Mouse (Mus musculus): ENCODE data around the gene Snorc.
"Not testable (repeated sequence)": the region's sequence is repeated elsewhere in the genome, so short reads cannot be mapped to it uniquely, and the experiment has no call there.

Snorc gene

DNA sequence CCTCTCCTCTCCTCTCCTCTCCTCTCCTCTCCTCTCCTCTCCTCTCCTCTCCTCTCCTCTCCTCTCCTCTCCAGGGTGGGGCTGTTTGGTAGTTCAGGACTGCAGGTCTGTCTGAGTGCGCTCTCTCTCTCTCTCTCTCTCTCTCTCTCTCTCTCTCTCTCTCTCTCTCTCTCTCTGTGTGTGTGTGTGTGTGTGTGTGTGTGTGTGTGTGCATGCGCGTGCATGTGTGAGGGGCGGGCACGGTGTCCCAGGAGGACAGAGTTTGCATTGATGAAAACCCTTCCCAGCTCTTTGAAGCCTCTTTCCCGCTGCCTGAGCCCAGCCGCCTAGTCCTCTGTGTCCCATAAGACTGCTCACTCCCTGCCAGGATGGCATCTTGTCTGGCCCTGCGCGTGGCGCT lies at the start of gene Snorc:
Snorc (plus strand) TSS at position 301 of the 400 bp plus-strand sequence.
- DNase-seq, result peak; percentile 8

GRCm38 (mm10) chr1:87435125-87435524 lies 34.9 kb upstream of the Snorc start:
- no peak for DNase-seq

- no peak for DNase-seq
These were observed 33.5 kb upstream of the Snorc start for GRCm38 (mm10) chr1:87436583-87436982.

GRCm38 (mm10) chr1:87447183-87448104 lies 22.6 kb upstream of the Snorc start:
- DNase-seq, result peak; percentile 75

DNA sequence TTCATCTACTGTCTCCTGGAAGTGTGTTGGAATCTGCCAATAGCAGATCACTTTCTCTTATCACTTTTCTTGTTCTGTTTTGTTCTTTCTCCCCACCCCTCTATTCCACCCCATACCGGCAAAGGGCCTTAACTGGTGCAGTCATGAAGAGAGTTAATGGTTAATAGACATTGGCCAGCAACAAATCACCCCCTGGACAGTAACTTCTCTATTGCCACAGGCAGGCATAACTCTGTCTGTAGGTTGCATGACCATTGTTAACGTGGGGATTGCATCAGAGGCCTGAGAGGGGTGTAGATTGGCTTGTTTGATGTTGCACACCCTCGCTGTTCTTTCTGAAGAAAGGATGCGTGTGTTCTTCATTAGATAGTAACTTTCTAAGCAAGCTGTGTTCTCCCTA lies 20.6 kb upstream of the Snorc start:
- DNase-seq, result no peak

DNA sequence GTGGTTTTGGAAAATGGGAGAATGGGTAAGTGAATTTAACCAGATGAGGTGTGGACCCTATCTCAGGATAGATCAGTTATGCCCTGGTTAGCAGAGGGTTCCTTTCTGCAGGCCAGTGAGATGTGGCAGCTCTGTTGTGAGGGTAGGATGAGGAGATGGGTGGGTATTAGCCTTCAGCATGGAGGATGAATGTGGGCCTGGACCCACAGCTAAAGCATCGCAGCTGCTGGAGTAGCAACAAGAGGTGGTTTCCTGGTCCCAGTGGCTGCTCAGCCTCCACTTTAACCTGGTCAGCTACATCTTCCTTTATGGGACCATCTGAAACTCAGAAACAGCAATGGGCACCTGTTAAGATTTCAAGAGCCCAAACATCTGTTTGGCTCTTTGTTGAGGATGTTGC lies 13.6 kb upstream of the Snorc start:
- DNase-seq, result no peak

GRCm38 (mm10) chr1:87458045-87458444 lies 12.0 kb upstream of the Snorc start:
- no peak for DNase-seq

- DNase-seq, result not testable (repeated sequence)
These were observed 10.2 kb upstream of the Snorc start for GRCm38 (mm10) chr1:87459856-87460255.

DNA sequence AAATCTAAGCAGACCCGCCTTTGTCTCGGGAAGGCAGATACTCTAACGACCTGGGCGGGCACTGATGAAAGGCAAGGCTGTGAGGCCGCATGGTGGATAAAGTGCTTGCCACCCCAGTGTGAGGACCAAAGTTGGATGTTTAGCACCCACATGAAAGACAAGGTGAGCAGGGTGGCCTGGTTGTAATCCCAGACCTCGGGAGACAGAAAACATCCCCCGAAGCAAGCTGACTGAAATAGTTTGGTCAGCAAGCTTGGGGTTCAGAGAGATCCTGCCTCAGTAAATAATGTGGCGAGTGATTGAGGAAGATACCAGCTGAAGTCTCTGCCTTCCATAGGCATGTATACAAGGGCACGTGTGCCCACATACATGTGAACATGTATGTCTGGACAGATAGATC lies 2.6 kb upstream of the Snorc start:
- DNase-seq, result no peak

- DNase-seq, result no peak
These were observed 1.8 kb upstream of the Snorc start for GRCm38 (mm10) chr1:87468321-87468720.

DNA sequence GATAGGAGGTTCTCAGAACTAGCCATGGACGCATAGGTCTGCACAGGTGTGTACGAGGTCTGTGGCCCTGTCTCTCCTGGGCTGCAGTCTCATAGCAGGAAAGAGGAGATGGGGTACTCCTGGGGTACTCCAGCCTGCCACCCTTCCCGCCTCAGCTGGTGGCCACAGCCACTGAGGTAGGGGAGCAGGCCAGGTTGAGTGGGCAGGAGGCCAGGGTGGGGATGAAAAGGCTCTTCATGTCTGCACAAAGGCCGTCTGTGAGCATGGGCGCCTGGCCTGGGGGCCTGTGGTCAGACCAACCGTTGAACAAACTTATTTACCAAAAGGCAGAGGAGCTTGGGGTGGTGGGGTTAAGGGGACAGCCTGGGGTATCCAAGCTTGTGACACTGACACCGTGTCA lies 1.8 kb downstream of the Snorc start:
- DNase-seq, result no peak

GRCm38 (mm10) chr1:87472576-87472975 lies 2.5 kb downstream of the Snorc start:
- DNase-seq, result no peak

GRCm38 (mm10) chr1:87475076-87475895 lies 5.2 kb downstream of the Snorc start:
- DNase-seq, result peak; percentile 44

GRCm38 (mm10) chr1:87482546-87482945 lies 12.5 kb downstream of the Snorc start:
- no peak for DNase-seq

GRCm38 (mm10) chr1:87486386-87486785 lies 16.3 kb downstream of the Snorc start:
- DNase-seq, result no peak

- no peak for DNase-seq
These were observed 22.2 kb downstream of the Snorc start for GRCm38 (mm10) chr1:87492285-87492684.

- no peak for DNase-seq
These were observed 23.5 kb downstream of the Snorc start for GRCm38 (mm10) chr1:87493542-87493941.

DNA sequence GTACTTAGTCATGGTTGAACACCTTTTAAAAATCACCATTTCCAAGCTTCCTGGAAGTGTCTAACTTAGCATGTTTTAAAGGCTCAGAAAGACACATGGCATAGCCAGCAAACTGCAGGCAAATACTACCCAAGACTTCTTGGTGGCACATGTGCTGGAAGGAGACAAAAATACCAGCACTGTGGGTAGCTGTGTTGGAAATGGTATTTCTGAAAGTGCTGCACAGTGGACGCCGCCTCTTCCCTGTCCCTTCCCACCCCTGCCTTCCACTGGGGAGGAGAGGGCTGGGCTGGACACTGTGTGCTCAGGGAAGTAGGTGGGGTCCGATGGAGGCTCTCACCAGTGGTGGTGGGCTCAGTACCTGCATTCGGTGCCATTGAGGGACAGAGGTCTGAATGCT lies 35.5 kb downstream of the Snorc start:
- DNase-seq, result no peak

- DNase-seq, result no peak
These were observed 37.8 kb downstream of the Snorc start for GRCm38 (mm10) chr1:87507857-87508256.

DNA sequence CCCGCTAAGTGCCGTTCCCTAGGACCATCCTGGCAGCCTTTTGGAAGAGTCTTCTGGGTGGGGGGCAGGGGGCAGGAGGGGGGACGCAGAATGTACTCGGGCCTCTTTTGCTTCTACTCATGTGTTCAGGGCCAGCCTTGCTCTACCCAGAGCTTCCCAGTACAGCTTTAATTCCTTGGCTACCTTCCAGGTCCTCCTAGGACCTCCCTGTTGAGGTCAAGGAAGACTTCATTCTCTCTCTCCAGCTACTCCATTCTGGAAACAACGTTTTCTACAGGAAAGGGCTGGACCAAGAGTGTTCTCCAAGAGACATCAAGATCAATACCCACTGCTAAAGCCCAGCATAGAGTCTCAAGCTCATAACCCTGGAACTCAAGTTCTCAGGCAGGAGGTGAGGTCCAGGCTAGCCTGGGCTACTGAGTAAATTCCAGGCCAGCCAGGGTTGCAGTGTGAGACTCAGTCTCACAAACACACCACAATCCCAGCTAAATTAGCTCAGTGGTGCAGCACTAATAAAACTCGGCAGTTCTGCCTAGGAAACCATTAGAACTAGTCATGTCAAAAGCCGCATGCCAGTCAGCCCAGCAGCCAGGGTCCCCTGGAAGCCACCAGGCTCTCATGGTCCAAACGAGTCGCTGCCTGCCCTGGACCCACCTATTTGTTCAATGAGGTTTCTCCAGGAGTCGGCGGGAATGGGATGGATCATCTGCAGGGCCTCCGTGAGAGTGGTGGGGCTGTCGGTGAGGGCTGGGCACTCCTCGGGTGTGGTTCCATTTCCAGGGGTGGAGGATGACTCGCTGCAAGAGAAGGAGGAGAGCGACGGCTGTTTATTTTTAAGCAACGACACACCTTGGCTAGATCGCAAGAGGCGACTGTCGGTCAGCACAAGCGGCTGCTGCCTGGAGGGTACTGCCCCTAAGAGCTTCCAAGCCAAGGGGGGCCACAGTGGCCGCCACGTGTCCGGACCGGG lies 38.8 kb downstream of the Snorc start:
- peak; percentile 7 for DNase-seq

GRCm38 (mm10) chr1:87509561-87510165 lies 39.6 kb downstream of the Snorc start, which contains the start of gene Neu2:
Gene Neu2, plus strand, starts transcription at chr1:87509889.
- DNase-seq, result peak; percentile 33

DNA sequence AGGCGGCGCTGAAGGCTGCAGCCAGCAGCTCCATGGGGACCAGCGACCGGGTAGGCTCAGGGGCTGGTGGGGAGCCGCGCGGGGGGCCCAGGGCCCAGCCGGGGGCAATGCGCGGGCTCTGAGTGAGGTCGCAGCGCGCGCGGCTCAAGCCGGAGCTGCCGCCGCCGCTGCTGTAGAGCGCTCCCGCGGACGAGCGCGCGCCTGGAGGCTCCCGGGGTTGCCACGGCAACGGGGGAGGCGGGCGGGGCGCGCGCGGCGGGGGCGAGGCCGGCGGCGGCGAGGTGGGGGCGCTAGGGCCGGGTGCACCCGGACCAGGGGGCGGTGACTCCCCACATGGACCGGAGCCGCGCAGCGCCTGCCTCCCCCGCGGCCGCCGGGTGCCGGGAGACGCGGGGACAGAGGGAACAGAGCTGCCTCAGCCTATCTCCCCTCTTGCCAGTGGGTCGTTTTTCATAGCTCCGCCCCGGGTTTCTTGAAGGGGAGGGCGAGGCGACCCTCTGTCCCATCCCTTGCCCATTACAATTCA lies 40.2 kb downstream of the Snorc start:
- DNase-seq, result peak; percentile 85
